Mouse (Mus musculus): ENCODE measurements at regions not wholly inside any gene's neighbourhood (a gene's known extent, or its start where the extent isn't known, plus 50 kb on each side); places are given as distances from the start of the nearest gene placed in this dataset.

GRCm38 (mm10) chr7:113010150-113010549, 56.4 kb downstream of the Rassf10 start:
- ATAC-seq (ENCODE audit: low FRiP score, low read depth) = no peak
- no peak overlapping the region for H3K4me2 ChIP-seq
- H3K4me1 ChIP-seq (replicated peaks) = no peaks in the 10 kb centered on the region
- H3K27ac ChIP-seq (replicated peaks) = no peak overlapping the region
- H3K36me3 ChIP-seq = no peaks in the 10 kb centered on the region
- 90% methylated on average over 1 of the region's 1 CpGs for WGBS
- no peak overlapping the region for H3K4me3 ChIP-seq
- no peaks in the 10 kb centered on the region for H3K9me3 ChIP-seq
- no peak overlapping the region for H3K9ac ChIP-seq
- H3K27me3 ChIP-seq = no peaks in the 10 kb centered on the region

GRCm38 (mm10) chr7:113017092-113017755, 63.5 kb downstream of the Rassf10 start:
- ATAC-seq (ENCODE audit: low FRiP score, low read depth) = no peak
- Histone ChIP-seq H3K27ac (replicated peaks) (no peak overlapping the region), H3K36me3 (no peaks in the 10 kb centered on the region), H3K27me3 (no peaks in the 10 kb centered on the region), H3K9me3 (no peaks in the 10 kb centered on the region), H3K9ac (no peak overlapping the region), H3K4me2 (no peak overlapping the region), H3K4me1 (replicated peaks) (no peaks in the 10 kb centered on the region), H3K4me3 (no peak overlapping the region)
- 54% methylated on average over 8 of the region's 8 CpGs for WGBS

DNA sequence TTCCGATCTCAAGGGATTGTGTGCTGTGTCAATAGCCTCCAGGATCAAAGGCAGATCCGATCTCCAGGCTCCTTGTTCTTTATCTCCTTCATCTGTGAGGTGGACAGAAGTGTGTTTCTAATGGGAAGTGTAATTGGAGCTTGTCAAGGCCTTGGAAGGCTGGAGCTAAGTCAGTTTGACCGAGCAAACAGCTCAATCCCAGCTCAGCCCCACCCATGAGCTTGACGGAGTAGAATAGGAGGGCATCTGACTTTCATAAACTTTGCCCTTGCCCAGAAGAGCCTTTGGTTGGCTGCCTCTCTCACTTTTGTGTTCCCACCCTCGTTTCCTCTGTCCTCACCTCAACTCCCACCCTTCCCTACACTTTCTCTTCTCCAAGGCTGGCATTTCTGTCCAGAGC, 67.7 kb downstream of the Rassf10 start:
- Histone ChIP-seq H3K27ac (replicated peaks) (no peak overlapping the region), H3K27me3 (no peaks in the 10 kb centered on the region), H3K9me3 (no peaks in the 10 kb centered on the region), H3K4me1 (replicated peaks) (no peaks in the 10 kb centered on the region), H3K4me3 (no peak overlapping the region), H3K9ac (no peak overlapping the region), H3K36me3 (no peaks in the 10 kb centered on the region), H3K4me2 (no peak overlapping the region)
- no peak for ATAC-seq (ENCODE audit: low FRiP score, low read depth)
- 78% methylated on average over 5 of the region's 5 CpGs for WGBS

- Histone ChIP-seq H3K9ac (no peak overlapping the region), H3K27me3 (no peaks in the 10 kb centered on the region), H3K4me1 (replicated peaks) (no peaks in the 10 kb centered on the region), H3K4me2 (no peak overlapping the region), H3K9me3 (no peaks in the 10 kb centered on the region), H3K36me3 (no peaks in the 10 kb centered on the region), H3K27ac (replicated peaks) (no peak overlapping the region), H3K4me3 (no peak overlapping the region)
- ATAC-seq (ENCODE audit: low FRiP score, low read depth) = no peak
- 37% methylated on average over 2 of the region's 2 CpGs for WGBS
Measured at GRCm38 (mm10) chr7:113022516-113022915, 68.8 kb downstream of the Rassf10 start.

GRCm38 (mm10) chr7:113025758-113026157, 72.0 kb downstream of the Rassf10 start:
- no peaks in the 10 kb centered on the region for H3K36me3 ChIP-seq
- ATAC-seq (ENCODE audit: low FRiP score, low read depth) = no peak
- H3K4me2 ChIP-seq = no peak overlapping the region
- H3K4me1 ChIP-seq (replicated peaks) = no peaks in the 10 kb centered on the region
- H3K27ac ChIP-seq (replicated peaks) = no peak overlapping the region
- WGBS = 97% methylated on average over 1 of the region's 1 CpGs
- no peaks in the 10 kb centered on the region for H3K9me3 ChIP-seq
- H3K27me3 ChIP-seq = no peaks in the 10 kb centered on the region
- no peak overlapping the region for H3K9ac ChIP-seq
- H3K4me3 ChIP-seq = no peak overlapping the region

DNA sequence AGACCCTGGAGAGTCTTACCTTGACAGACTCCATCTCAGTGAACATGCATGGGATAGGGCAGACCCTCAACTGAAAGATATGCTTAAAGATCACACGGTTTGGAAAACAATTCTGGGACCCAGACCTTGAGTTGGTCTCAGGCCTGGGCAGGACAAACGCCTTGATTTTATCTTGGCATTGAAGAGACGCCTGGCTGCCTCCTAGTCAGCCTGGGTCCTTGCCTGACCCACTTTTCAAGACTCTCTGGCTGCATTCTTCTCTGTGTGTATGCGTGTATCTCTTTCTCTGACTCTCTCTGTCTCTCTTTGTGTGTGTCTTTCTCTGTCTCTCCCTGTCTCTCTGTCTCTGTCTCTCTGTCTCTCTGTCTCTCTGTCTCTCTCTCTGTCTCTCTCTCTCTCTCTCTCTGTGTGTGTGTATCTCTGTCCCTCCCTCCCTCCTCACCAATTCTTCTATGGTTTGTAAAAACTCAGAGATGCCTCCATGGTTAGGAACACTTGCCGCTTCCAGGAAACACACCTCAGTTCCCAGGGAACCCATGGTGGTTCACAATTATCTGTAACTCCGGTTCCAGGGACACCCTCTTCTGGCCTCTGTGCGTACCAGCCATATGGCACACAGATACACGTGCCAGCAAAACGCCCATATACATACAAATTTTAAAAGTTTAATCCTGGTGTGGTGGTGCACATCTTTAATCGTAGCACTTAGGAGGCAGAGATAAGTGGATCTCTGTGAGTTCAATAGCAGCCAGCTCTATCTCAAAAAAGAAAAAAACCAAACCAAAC, 72.7 kb downstream of the Rassf10 start:
- ATAC-seq (ENCODE audit: low FRiP score, low read depth) = no peak
- Histone ChIP-seq H3K36me3 (no peaks in the 10 kb centered on the region), H3K9ac (no peak overlapping the region), H3K27ac (replicated peaks) (no peak overlapping the region), H3K27me3 (no peaks in the 10 kb centered on the region), H3K4me1 (replicated peaks) (no peaks in the 10 kb centered on the region), H3K9me3 (no peaks in the 10 kb centered on the region), H3K4me2 (no peak overlapping the region), H3K4me3 (no peak overlapping the region)
- WGBS = 85% methylated on average over 10 of the region's 10 CpGs

DNA sequence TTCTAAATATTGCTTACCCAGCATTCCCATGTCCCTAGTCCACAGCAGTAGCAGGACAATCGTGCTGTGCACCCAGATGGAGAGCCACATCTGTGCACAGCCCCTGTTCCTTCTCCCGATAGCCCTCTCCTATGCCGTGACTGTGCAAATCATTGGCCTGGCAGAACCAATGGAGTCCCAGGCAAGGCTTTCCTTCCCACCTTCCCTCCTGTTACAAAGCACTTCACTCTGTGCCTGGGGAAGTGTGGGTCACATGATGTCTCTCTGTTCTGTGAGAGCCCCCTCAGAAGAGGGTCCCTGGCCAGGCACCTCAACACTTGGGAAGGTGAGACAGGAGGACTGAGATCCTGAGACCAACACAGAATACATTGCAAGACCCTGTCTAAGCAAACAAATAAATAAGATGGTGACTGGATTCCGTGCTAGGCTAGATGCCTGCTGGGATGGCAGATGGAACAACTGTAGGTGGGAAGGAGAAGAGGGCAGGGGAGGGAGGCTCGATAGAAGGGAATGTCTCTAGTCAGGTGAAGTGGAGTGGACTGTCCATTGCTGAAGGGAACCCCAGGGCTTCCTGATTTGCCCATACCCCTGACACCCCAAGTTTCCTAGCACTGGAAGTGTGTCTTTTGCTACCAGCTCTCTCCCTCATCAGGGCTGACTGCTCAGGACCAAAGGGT, 73.5 kb downstream of the Rassf10 start:
- ATAC-seq (ENCODE audit: low FRiP score, low read depth) = no peak

DNA sequence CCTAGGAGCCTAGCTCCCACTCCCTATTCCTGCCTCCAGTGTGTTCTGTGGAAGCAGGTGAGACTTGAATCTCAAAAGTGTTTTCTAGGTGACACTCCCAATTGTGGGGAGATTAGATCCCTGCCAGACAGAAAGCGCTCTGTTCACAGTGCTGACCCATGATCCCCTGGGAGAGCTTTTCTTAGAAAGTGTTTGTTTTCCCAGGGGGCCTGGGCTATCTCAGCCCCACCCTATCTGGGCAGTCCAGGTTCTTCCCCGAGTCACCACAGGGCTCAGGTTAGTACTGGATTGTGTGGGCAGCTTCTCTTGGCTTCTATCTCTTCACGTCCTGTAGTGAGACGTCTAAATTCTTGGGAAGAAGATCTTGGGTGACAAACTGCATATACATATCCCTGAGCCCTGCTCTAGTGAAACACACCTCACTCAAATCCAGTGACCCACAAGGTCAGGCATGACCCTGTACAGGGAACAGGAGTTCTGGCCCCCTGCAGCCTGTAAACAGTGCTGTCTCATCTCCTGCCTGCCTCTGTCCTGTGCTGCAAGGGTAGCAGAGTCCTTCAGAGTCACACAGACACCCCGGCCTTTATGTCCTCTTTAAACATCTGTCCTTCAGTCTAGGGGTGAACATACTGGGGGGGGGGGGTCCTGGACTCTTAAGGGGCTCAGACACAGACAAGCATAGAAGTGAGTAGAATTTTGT, 76.4 kb downstream of the Rassf10 start:
- Histone ChIP-seq H3K36me3 (no peaks in the 10 kb centered on the region), H3K4me2 (no peak overlapping the region), H3K9me3 (no peaks in the 10 kb centered on the region), H3K4me3 (no peak overlapping the region), H3K4me1 (replicated peaks) (no peaks in the 10 kb centered on the region), H3K27me3 (no peaks in the 10 kb centered on the region), H3K9ac (no peak overlapping the region), H3K27ac (replicated peaks) (no peak overlapping the region)
- ATAC-seq (ENCODE audit: low FRiP score, low read depth) = no peak
- 68% methylated on average over 5 of the region's 5 CpGs for WGBS

More for the DNA sequence above, 73.5 kb downstream of the Rassf10 start:
- Histone ChIP-seq H3K4me2 (no peak overlapping the region), H3K27me3 (no peaks in the 10 kb centered on the region), H3K9me3 (no peaks in the 10 kb centered on the region), H3K27ac (replicated peaks) (no peak overlapping the region), H3K9ac (no peak overlapping the region), H3K36me3 (no peaks in the 10 kb centered on the region), H3K4me3 (no peak overlapping the region), H3K4me1 (replicated peaks) (no peaks in the 10 kb centered on the region)
- WGBS = 68% methylated on average over 5 of the region's 5 CpGs

GRCm38 (mm10) chr7:113035751-113036150, 82.0 kb downstream of the Rassf10 start:
- ATAC-seq (ENCODE audit: low FRiP score, low read depth) = no peak
- no peak overlapping the region for H3K9ac ChIP-seq

GRCm38 (mm10) chr7:113037825-113038613, 84.3 kb downstream of the Rassf10 start:
- no peak overlapping the region for H3K27ac ChIP-seq (replicated peaks)
- WGBS = 87% methylated on average over 12 of the region's 12 CpGs

More at GRCm38 (mm10) chr7:113035751-113036150, 82.0 kb downstream of the Rassf10 start:
- H3K27me3 ChIP-seq = no peaks in the 10 kb centered on the region
- H3K4me1 ChIP-seq (replicated peaks) = no peaks in the 10 kb centered on the region
- 92% methylated on average over 4 of the region's 4 CpGs for WGBS
- no peaks in the 10 kb centered on the region for H3K36me3 ChIP-seq
- no peak overlapping the region for H3K27ac ChIP-seq (replicated peaks)
- H3K9me3 ChIP-seq = no peaks in the 10 kb centered on the region
- H3K4me2 ChIP-seq = no peak overlapping the region
- no peak overlapping the region for H3K4me3 ChIP-seq

GRCm38 (mm10) chr7:113038906-113039671, 85.3 kb downstream of the Rassf10 start:
- Histone ChIP-seq H3K36me3 (no peaks in the 10 kb centered on the region), H3K9ac (no peak overlapping the region), H3K4me3 (no peak overlapping the region), H3K4me2 (no peak overlapping the region), H3K4me1 (replicated peaks) (no peaks in the 10 kb centered on the region), H3K27ac (replicated peaks) (no peak overlapping the region), H3K9me3 (no peaks in the 10 kb centered on the region), H3K27me3 (no peaks in the 10 kb centered on the region)
- no peak for ATAC-seq (ENCODE audit: low FRiP score, low read depth)
- 64% methylated on average over 3 of the region's 3 CpGs for WGBS

More at GRCm38 (mm10) chr7:113037825-113038613, 84.3 kb downstream of the Rassf10 start:
- no peak overlapping the region for H3K9ac ChIP-seq
- H3K36me3 ChIP-seq = no peaks in the 10 kb centered on the region
- no peak for ATAC-seq (ENCODE audit: low FRiP score, low read depth)
- H3K27me3 ChIP-seq = no peaks in the 10 kb centered on the region
- no peak overlapping the region for H3K4me2 ChIP-seq
- H3K9me3 ChIP-seq = no peaks in the 10 kb centered on the region
- no peaks in the 10 kb centered on the region for H3K4me1 ChIP-seq (replicated peaks)
- H3K4me3 ChIP-seq = no peak overlapping the region
